Mouse (Mus musculus) MEL (cell line): ENCODE measurements at regions not wholly inside any gene's neighbourhood (a gene's known extent, or its start where the extent isn't known, plus 50 kb on each side); places are given as distances from the start of the nearest gene placed in this dataset.

Experiments used
- DNase-seq: peaks from one replicate; pipeline ENCODE4 v3.0.0; 2011; ENCODE audit warnings: low read depth, low spot score
- H3K27ac ChIP-seq: 2 replicates; pipeline ENCODE4 v1.5.1; 2012; ENCODE audit warnings: low read depth, mild to moderate bottlenecking, control low read depth, low read length, moderate library complexity; ENCODE audit not compliant: control insufficient read depth
- H3K27me3 ChIP-seq, 2 experiments: fragments of 150-350 bp in 1 of 2; sonication (generic) in 1 of 2; 2 replicates each; pipeline ENCODE4 v1.6.1; 2012; ENCODE audit warnings: low read length in 2 of 2, mild to moderate bottlenecking in 2 of 2, improper control_type of control experiment in 1 of 2, moderate library complexity in 1 of 2; ENCODE audit not compliant: insufficient read depth in 2 of 2, control insufficient read depth in 1 of 2
- H3K36me3 ChIP-seq, 2 experiments: 2 replicates each; pipeline ENCODE4 v1.6.1; 2012 to 2014; ENCODE audit warnings: low read length in 2 of 2, improper control_type of control experiment in 1 of 2, inconsistent platforms in 1 of 2, mild to moderate bottlenecking in 1 of 2; ENCODE audit not compliant: insufficient read depth in 2 of 2, control insufficient read depth in 1 of 2
- H3K4me1 ChIP-seq, 2 experiments: fragments of 150-350 bp in 1 of 2; sonication (generic) in 1 of 2; 2 replicates each; pipeline ENCODE4 v1.6.1; 2012; ENCODE audit warnings: low read length in 2 of 2, improper control_type of control experiment in 1 of 2, mild to moderate bottlenecking in 1 of 2; ENCODE audit not compliant: insufficient read depth in 2 of 2, control insufficient read depth in 1 of 2
- H3K4me3 ChIP-seq, 2 experiments: fragments of 150-350 bp in 1 of 2; sonication (generic) in 1 of 2; 2 replicates each; pipeline ENCODE4 v1.5.1; 2012; ENCODE audit warnings: low read depth in 2 of 2, low read length in 2 of 2, mild to moderate bottlenecking in 2 of 2, moderate library complexity in 2 of 2, control low read depth in 1 of 2, improper control_type of control experiment in 1 of 2; ENCODE audit not compliant: control insufficient read depth in 1 of 2, insufficient read depth in 1 of 2
- H3K79me2 ChIP-seq: 2 replicates; pipeline ENCODE4 v1.6.1; 2012; ENCODE audit warnings: mild to moderate bottlenecking, low read length, moderate library complexity; ENCODE audit not compliant: control insufficient read depth, poor library complexity, insufficient read depth
- H3K9ac ChIP-seq: 2 replicates; pipeline ENCODE4 v1.6.1; 2012; ENCODE audit warnings: low read depth, mild to moderate bottlenecking, control low read depth, low read length, moderate library complexity; ENCODE audit not compliant: control insufficient read depth, poor library complexity, severe bottlenecking
- H3K9me3 ChIP-seq: fragments of 150-350 bp; sonication (generic); replicated peaks from 2 replicates; pipeline ENCODE4 v1.6.1; 2012; ENCODE audit warnings: mild to moderate bottlenecking, low read length, improper control_type of control experiment, moderate library complexity; ENCODE audit not compliant: insufficient read depth
- CHD2 ChIP-seq: IDR thresholded peaks from 2 replicates; pipeline ENCODE4 v1.6.1; 2011; ENCODE audit warnings: low read length, improper control_type of control experiment
- CTCF ChIP-seq, 3 experiments: IDR thresholded peaks in 2 of 3; conservative IDR thresholded peaks in 1 of 3; 2 replicates each; pipeline ENCODE4 v1.5.1; 2011 to 2012; ENCODE audit warnings: low read length in 3 of 3, low read depth in 2 of 3, mild to moderate bottlenecking in 2 of 3, improper control_type of control experiment in 1 of 3, inconsistent platforms in 1 of 3, mixed read lengths in 1 of 3, moderate library complexity in 1 of 3; ENCODE audit not compliant: control insufficient read depth in 1 of 3, insufficient read depth in 1 of 3, poor library complexity in 1 of 3, severe bottlenecking in 1 of 3
- E2F4 ChIP-seq: IDR thresholded peaks from 2 replicates; pipeline ENCODE4 v1.6.1; 2011; ENCODE audit warnings: low read depth, low read length, improper control_type of control experiment, borderline replicate concordance
- HCFC1 ChIP-seq: IDR thresholded peaks from 2 replicates; pipeline ENCODE4 v1.6.1; 2012; ENCODE audit warnings: low read depth, mild to moderate bottlenecking, inconsistent platforms, low read length, improper control_type of control experiment, moderate library complexity
- MEF2A ChIP-seq: IDR thresholded peaks from 2 replicates; pipeline ENCODE4 v1.6.1; 2014; ENCODE audit warnings: low read depth, mild to moderate bottlenecking, inconsistent platforms, low read length, improper control_type of control experiment; ENCODE audit not compliant: poor library complexity, insufficient replicate concordance, severe bottlenecking; ENCODE audit errors: extremely low read depth
- MYC ChIP-seq: IDR thresholded peaks from 2 replicates; pipeline ENCODE4 v1.6.1; 2011; ENCODE audit warnings: low read depth, mild to moderate bottlenecking, low read length, improper control_type of control experiment, moderate library complexity
- NELFE ChIP-seq: IDR thresholded peaks from 2 replicates; pipeline ENCODE4 v1.6.1; 2011; ENCODE audit warnings: low read depth, low read length, improper control_type of control experiment
- NRF1 ChIP-seq: IDR thresholded peaks from 2 replicates; pipeline ENCODE4 v1.6.1; 2014; ENCODE audit warnings: low read depth, mild to moderate bottlenecking, inconsistent platforms, low read length, improper control_type of control experiment, moderate library complexity; ENCODE audit not compliant: poor library complexity, insufficient read depth, severe bottlenecking
- POLR2A ChIP-seq, 2 experiments: IDR thresholded peaks; 2 replicates each; pipeline ENCODE4 v1.6.1; 2011 to 2012; ENCODE audit warnings: low read length in 2 of 2, mild to moderate bottlenecking in 2 of 2, control low read depth in 1 of 2, improper control_type of control experiment in 1 of 2, low read depth in 1 of 2, moderate library complexity in 1 of 2; ENCODE audit not compliant: control insufficient read depth in 1 of 2, insufficient read depth in 1 of 2, poor library complexity in 1 of 2
- POLR2AphosphoS5 ChIP-seq: IDR thresholded peaks from 2 replicates; pipeline ENCODE4 v1.6.1; 2012; ENCODE audit warnings: low read depth, borderline replicate concordance, mild to moderate bottlenecking, inconsistent platforms, low read length, moderate library complexity, mixed read lengths
- RAD21 ChIP-seq: IDR thresholded peaks from 2 replicates; pipeline ENCODE4 v1.6.1; 2011; ENCODE audit warnings: mild to moderate bottlenecking, low read depth, low read length, improper control_type of control experiment
- SIN3A ChIP-seq: IDR thresholded peaks from 2 replicates; pipeline ENCODE4 v1.6.1; 2012; ENCODE audit warnings: low read length, improper control_type of control experiment, inconsistent platforms
- SMC3 ChIP-seq: IDR thresholded peaks from 2 replicates; pipeline ENCODE4 v1.6.1; 2011; ENCODE audit warnings: low read depth, low read length, improper control_type of control experiment
- TBP ChIP-seq: IDR thresholded peaks from 2 replicates; pipeline ENCODE4 v1.8.0; 2011; ENCODE audit warnings: low read depth, low read length, improper control_type of control experiment
- TCF12 ChIP-seq: IDR thresholded peaks from 2 replicates; pipeline ENCODE4 v1.6.1; 2014; ENCODE audit warnings: low read depth, mild to moderate bottlenecking, inconsistent platforms, low read length, improper control_type of control experiment, moderate library complexity
- UBTF ChIP-seq: IDR thresholded peaks from 2 replicates; pipeline ENCODE4 v1.6.1; 2012; ENCODE audit warnings: low read depth, mild to moderate bottlenecking, inconsistent platforms, low read length, improper control_type of control experiment, moderate library complexity, borderline replicate concordance; ENCODE audit not compliant: insufficient read depth
- USF1 ChIP-seq: IDR thresholded peaks from 2 replicates; pipeline ENCODE4 v1.6.1; 2014; ENCODE audit warnings: low read depth, mild to moderate bottlenecking, inconsistent platforms, low read length, improper control_type of control experiment, moderate library complexity
- USF2 ChIP-seq, 2 experiments: IDR thresholded peaks; 2 replicates each; pipeline ENCODE4 v1.6.1; 2011 to 2012; ENCODE audit warnings: improper control_type of control experiment in 2 of 2, low read length in 2 of 2, borderline replicate concordance in 1 of 2, inconsistent platforms in 1 of 2, low read depth in 1 of 2, mild to moderate bottlenecking in 1 of 2; ENCODE audit not compliant: insufficient read depth in 1 of 2
- ZC3H11A ChIP-seq: IDR thresholded peaks from 2 replicates; pipeline ENCODE4 v1.6.1; 2012; ENCODE audit warnings: low read depth, mild to moderate bottlenecking, inconsistent platforms, low read length, improper control_type of control experiment
- ZKSCAN1 ChIP-seq: IDR thresholded peaks from 2 replicates; pipeline ENCODE4 v1.6.1; 2012; ENCODE audit warnings: low read depth, mild to moderate bottlenecking, inconsistent platforms, low read length, improper control_type of control experiment, moderate library complexity

DNA sequence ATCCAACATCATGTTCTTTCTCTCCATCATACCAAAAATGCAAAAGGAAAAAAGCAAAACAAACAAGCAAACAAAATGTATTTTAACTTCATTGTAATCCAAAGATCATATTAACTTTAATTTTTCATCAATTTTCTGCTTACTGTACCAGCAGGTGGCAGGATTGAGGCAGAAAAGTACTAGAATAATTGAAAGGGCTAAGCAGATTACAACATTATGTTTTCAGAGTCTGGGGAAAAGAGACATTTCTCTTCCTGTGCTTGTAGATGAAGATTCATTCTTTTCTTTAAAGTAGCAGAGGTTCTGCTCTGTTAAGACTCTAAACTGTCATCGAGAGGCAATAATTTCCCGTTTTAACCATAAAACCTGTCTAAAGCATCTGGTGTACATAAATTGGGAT is 394.7 kb upstream of the Slitrk6 start:
- Histone ChIP-seq H3K4me3 (no peak overlapping the region), H3K27ac (no peak overlapping the region), H3K4me1 (no peaks in the 10 kb centered on the region), H3K79me2 (no peaks in the 10 kb centered on the region), H3K9me3 (no peaks in the 10 kb centered on the region), H3K27me3 (no peaks in the 10 kb centered on the region), H3K9ac (peak overlapping the region; percentile 32; the same call in 1 of the 2 replicates), H3K36me3 (no peaks in the 10 kb centered on the region)
- TF ChIP-seq ZC3H11A (peak; percentile 97), RAD21 (peak; percentile 90), ZKSCAN1 (no peak), SMC3 (peak; percentile 97), CTCF (IDR thresholded peaks at IDR 0.05 in 2 of 3, conservative IDR thresholded peaks at IDR 0.05 in 1 of 3; ENCODE audit: control insufficient read depth in 1 of 3, insufficient read depth in 1 of 3, low read depth in 2 of 3, low read length in 3 of 3, poor library complexity in 1 of 3, severe bottlenecking in 1 of 3) (peak in 2 of 3 experiments; percentile 34 to 78; a peak in 4 of 6 replicates)
- DNase-seq = peak; percentile 70

DNA sequence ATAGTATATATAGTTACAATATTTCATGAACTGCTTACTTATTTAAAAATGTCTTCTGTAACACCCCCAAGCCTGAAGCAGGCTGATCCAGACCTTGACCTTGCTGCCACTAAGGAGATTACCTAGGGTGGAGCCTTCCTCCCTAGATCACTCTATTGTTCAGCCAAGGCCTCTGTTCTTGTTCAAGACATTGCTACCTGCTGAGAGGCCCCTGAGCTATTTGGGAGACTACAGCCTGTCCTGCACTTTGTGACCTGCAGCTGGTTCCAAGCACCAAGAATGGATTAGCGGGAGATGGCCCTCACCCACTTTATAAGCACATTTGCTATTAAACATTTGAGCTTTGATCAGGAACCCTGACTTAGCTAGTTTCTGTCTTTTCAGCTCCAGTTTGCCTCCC is 361.7 kb upstream of the Slitrk6 start:
- H3K9ac ChIP-seq = no peak overlapping the region
- H3K4me3 ChIP-seq = no peak overlapping the region
- no peak for DNase-seq
- H3K36me3 ChIP-seq = no peaks in the 10 kb centered on the region
- no peaks in the 10 kb centered on the region for H3K27me3 ChIP-seq
- no peak for TF ChIP-seq NRF1
- TF ChIP-seq POLR2A (IDR thresholded peaks at IDR 0.05; ENCODE audit: control insufficient read depth in 1 of 2, insufficient read depth in 1 of 2, low read depth in 1 of 2, low read length in 2 of 2, poor library complexity in 1 of 2) = no peak
- TF ChIP-seq HCFC1 = no peak
- TF ChIP-seq USF2 (IDR thresholded peaks at IDR 0.05; ENCODE audit: borderline replicate concordance in 1 of 2, insufficient read depth in 1 of 2, low read depth in 1 of 2, low read length in 2 of 2) = no peak
- no peak for TF ChIP-seq CHD2
- TF ChIP-seq RAD21 = no peak
- no peak for TF ChIP-seq SIN3A
- no peak for TF ChIP-seq MYC
- TF ChIP-seq MEF2A = no peak
- no peak for TF ChIP-seq E2F4
- no peak for TF ChIP-seq UBTF
- TF ChIP-seq NELFE = no peak
- TF ChIP-seq USF1 = no peak
- no peak for TF ChIP-seq POLR2AphosphoS5
- no peak for TF ChIP-seq TCF12
- TF ChIP-seq TBP = no peak
- H3K9me3 ChIP-seq = no peaks in the 10 kb centered on the region
- no peaks in the 10 kb centered on the region for H3K79me2 ChIP-seq
- no peak overlapping the region for H3K27ac ChIP-seq
- no peaks in the 10 kb centered on the region for H3K4me1 ChIP-seq
